Mouse (Mus musculus) hindbrain, embryonic 14.5 days (tissue): ENCODE results near the gene Cdhr3. TPM values are rescaled to one million over a fixed set of nuclear protein-coding genes. Genes with fewer than 3 reads are reported as not detected.
A peak's percentile ranks its signal among the peaks of the same experiment; 100 is the strongest.

ENCODE experiments used
- ATAC-seq: fragments of 200-750 bp; cut with Nextera tagmentation; 2 replicates; pipeline ENCODE4 v1.8.0; 2017; ENCODE audit warnings: moderate number of reproducible peaks, mild to moderate bottlenecking, moderate TSS enrichment, moderate library complexity; ENCODE audit not compliant: low FRiP score
- DNase-seq: peaks from one replicate; pipeline ENCODE4 v3.0.0-alpha.2; 2015; ENCODE audit warnings: low spot score
- H3K27ac ChIP-seq: fragments of 300-500 bp; sonication (generic); 2 replicates; pipeline ENCODE4 v1.5.1; 2014; ENCODE audit warnings: mild to moderate bottlenecking, moderate library complexity
- H3K27me3 ChIP-seq: fragments of 300-500 bp; sonication (generic); 2 replicates; pipeline ENCODE4 v1.6.1; 2014; ENCODE audit warnings: mild to moderate bottlenecking, low read length, mixed read lengths; ENCODE audit not compliant: control insufficient read depth, insufficient read depth
- H3K36me3 ChIP-seq: fragments of 300-500 bp; sonication (generic); replicated peaks from 2 replicates; pipeline ENCODE4 v1.6.1; 2014; ENCODE audit not compliant: control insufficient read depth, insufficient read depth
- H3K4me1 ChIP-seq: fragments of 300-500 bp; sonication (generic); replicated peaks from 2 replicates; pipeline ENCODE4 v1.6.1; 2014; ENCODE audit warnings: antibody characterized with exemption, low read length, mixed read lengths; ENCODE audit not compliant: control insufficient read depth, insufficient read depth
- H3K4me2 ChIP-seq: fragments of 300-500 bp; sonication (generic); replicated peaks from 2 replicates; pipeline ENCODE4 v1.6.1; 2014; ENCODE audit warnings: mild to moderate bottlenecking, moderate library complexity
- H3K4me3 ChIP-seq: fragments of 300-500 bp; sonication (generic); replicated peaks from 2 replicates; pipeline ENCODE4 v1.5.1; 2014; ENCODE audit warnings: mild to moderate bottlenecking, low read length
- H3K9ac ChIP-seq: fragments of 300-500 bp; sonication (generic); 2 replicates; pipeline ENCODE4 v1.6.1; 2014
- H3K9me3 ChIP-seq: fragments of 300-500 bp; sonication (generic); 2 replicates; pipeline ENCODE4 v1.6.1; 2016; ENCODE audit warnings: low read length; ENCODE audit not compliant: control insufficient read depth
- WGBS: fragments of 180-500 bp; shearing (Covaris S2); extraction: QIAGEN DNeasy Blood & Tissue Kit; methylation state at CpG from one replicate; pipeline ENCODE4 v1.1.7; 2014; 5-methylcytosine and 5-hydroxymethylcytosine counted together
- polyA plus RNA-seq: library from polyadenylated mRNA; unstranded; fragments of >200 nt; fragmentation: Nextera tagmentation; extraction: Ambion mirVana; gene quantifications from 2 replicates; pipeline ENCODE4 v1.2.1, GENCODE M21; 2014

Cdhr3 gene
- polyA plus RNA-seq, 1 experiment from 2014 or later: 0.32 TPM

- H3K4me3 ChIP-seq: no peak overlapping the region
- ATAC-seq (no peak), DNase-seq (no peak)
- H3K9me3 ChIP-seq: no peaks in the 10 kb centered on the region
- H3K4me1 ChIP-seq: no peaks in the 10 kb centered on the region
- H3K27me3 ChIP-seq: no peaks in the 10 kb centered on the region; the same call in 1 of the 2 replicates
- no peaks in the 10 kb centered on the region for H3K36me3 ChIP-seq
- no peak overlapping the region for H3K27ac ChIP-seq
- no peak overlapping the region for H3K4me2 ChIP-seq
- 85% methylated on average over 9 of the region's 9 CpGs for WGBS
- no peak overlapping the region for H3K9ac ChIP-seq
Measured at GRCm38 (mm10) chr12:33021140-33021539, 71.5 kb downstream of the Cdhr3 start.

- Histone ChIP-seq H3K4me1 (no peaks in the 10 kb centered on the region), H3K27me3 (no peaks in the 10 kb centered on the region), H3K9me3 (no peaks in the 10 kb centered on the region), H3K36me3 (no peaks in the 10 kb centered on the region), H3K9ac (no peak overlapping the region), H3K27ac (no peak overlapping the region), H3K4me3 (no peak overlapping the region), H3K4me2 (no peak overlapping the region)
- ATAC-seq (no peak), DNase-seq (no peak)
- 83% methylated on average over 6 of the region's 6 CpGs for WGBS
Measured at GRCm38 (mm10) chr12:33020011-33020410, 72.7 kb downstream of the Cdhr3 start.

- Histone ChIP-seq H3K4me1 (no peaks in the 10 kb centered on the region; the same call in 1 of the 2 replicates), H3K9me3 (no peaks in the 10 kb centered on the region), H3K27me3 (no peaks in the 10 kb centered on the region), H3K4me3 (no peak overlapping the region), H3K36me3 (no peaks in the 10 kb centered on the region), H3K4me2 (no peak overlapping the region), H3K27ac (no peak overlapping the region), H3K9ac (no peak overlapping the region)
- WGBS: 73% methylated on average over 4 of the region's 4 CpGs
- no peak for ATAC-seq
- DNase-seq: no peak
Measured at GRCm38 (mm10) chr12:33018601-33019000, 74.1 kb downstream of the Cdhr3 start.

GRCm38 (mm10) chr12:33016824-33017705, 75.6 kb downstream of the Cdhr3 start:
- DNase-seq: no peak
- 79% methylated on average over 7 of the region's 7 CpGs for WGBS
- Histone ChIP-seq H3K9ac (no peak overlapping the region), H3K4me2 (no peak overlapping the region), H3K4me1 (no peaks in the 10 kb centered on the region; the same call in 1 of the 2 replicates), H3K27me3 (no peaks in the 10 kb centered on the region), H3K9me3 (no peaks in the 10 kb centered on the region), H3K27ac (no peak overlapping the region), H3K36me3 (no peaks in the 10 kb centered on the region), H3K4me3 (no peak overlapping the region)
- no peak for ATAC-seq

GRCm38 (mm10) chr12:33015103-33015502, 77.6 kb downstream of the Cdhr3 start:
- Histone ChIP-seq H3K4me3 (no peak overlapping the region), H3K9me3 (no peaks in the 10 kb centered on the region), H3K4me1 (no peaks in the 10 kb centered on the region; the same call in 1 of the 2 replicates), H3K27ac (no peak overlapping the region; the same call in 1 of the 2 replicates), H3K27me3 (no peaks in the 10 kb centered on the region), H3K36me3 (no peaks in the 10 kb centered on the region), H3K9ac (no peak overlapping the region), H3K4me2 (no peak overlapping the region)
- WGBS: 80% methylated on average over 1 of the region's 1 CpGs
- ATAC-seq (0 out of 2 replicates have a peak, but pooled peaks have one; percentile 48), DNase-seq (no peak)

GRCm38 (mm10) chr12:33014050-33014796, 78.5 kb downstream of the Cdhr3 start:
- WGBS: 34% methylated on average over 7 of the region's 7 CpGs

GRCm38 (mm10) chr12:33010026-33010425, 82.6 kb downstream of the Cdhr3 start:
- DNase-seq (no peak), ATAC-seq (no peak)
- Histone ChIP-seq H3K27ac (no peak overlapping the region), H3K4me2 (no peak overlapping the region), H3K9ac (no peak overlapping the region), H3K27me3 (no peaks in the 10 kb centered on the region), H3K36me3 (no peaks in the 10 kb centered on the region), H3K4me3 (no peak overlapping the region), H3K9me3 (no peaks in the 10 kb centered on the region), H3K4me1 (no peaks in the 10 kb centered on the region; the same call in 1 of the 2 replicates)
- 41% methylated on average over 3 of the region's 3 CpGs for WGBS

More at GRCm38 (mm10) chr12:33014050-33014796, 78.5 kb downstream of the Cdhr3 start:
- no peak overlapping the region for H3K4me3 ChIP-seq
- H3K27me3 ChIP-seq: no peaks in the 10 kb centered on the region
- peak overlapping the region; percentile 16; the same call in 1 of the 2 replicates for H3K27ac ChIP-seq
- peak; percentile 37; the same call in 1 of the 2 replicates for ATAC-seq
- H3K36me3 ChIP-seq: no peaks in the 10 kb centered on the region
- H3K9me3 ChIP-seq: no peaks in the 10 kb centered on the region
- H3K4me2 ChIP-seq: no peak overlapping the region
- DNase-seq: no peak
- no peaks in the 10 kb centered on the region; the same call in 1 of the 2 replicates for H3K4me1 ChIP-seq
- no peak overlapping the region for H3K9ac ChIP-seq

GRCm38 (mm10) chr12:33009206-33009966, 83.3 kb downstream of the Cdhr3 start:
- Histone ChIP-seq H3K9ac (no peak overlapping the region), H3K36me3 (no peaks in the 10 kb centered on the region), H3K9me3 (no peaks in the 10 kb centered on the region), H3K4me1 (no peaks in the 10 kb centered on the region), H3K4me2 (no peak overlapping the region), H3K27me3 (no peaks in the 10 kb centered on the region), H3K27ac (no peak overlapping the region), H3K4me3 (no peak overlapping the region)
- DNase-seq: no peak
- WGBS: 90% methylated on average over 6 of the region's 6 CpGs
- no peak for ATAC-seq
